Mouse (Mus musculus) forebrain, postnatal 0 days (tissue): ENCODE results near the gene Emx2. TPM values are rescaled to one million over a fixed set of nuclear protein-coding genes. Genes with fewer than 3 reads are reported as not detected.

Source experiments
- ATAC-seq: fragments of 200-750 bp; cut with Nextera tagmentation; 2 replicates; pipeline ENCODE4 v1.8.0; 2017; ENCODE audit warnings: mild to moderate bottlenecking, moderate library complexity
- DNase-seq: peaks from one replicate; pipeline ENCODE4 v3.0.0-alpha.2; 2015
- H3K27ac ChIP-seq: fragments of 300-500 bp; sonication (generic); 2 replicates; pipeline ENCODE4 v1.5.1; 2014; ENCODE audit warnings: low read depth, mild to moderate bottlenecking, antibody characterized with exemption, low read length, moderate library complexity, mixed read lengths
- H3K27me3 ChIP-seq: fragments of 300-500 bp; sonication (generic); 2 replicates; pipeline ENCODE4 v1.6.1; 2014; ENCODE audit warnings: mild to moderate bottlenecking, low read length, mixed read lengths; ENCODE audit not compliant: insufficient read depth
- H3K36me3 ChIP-seq: fragments of 300-500 bp; sonication (generic); 2 replicates; pipeline ENCODE4 v1.6.1; 2014; ENCODE audit warnings: mild to moderate bottlenecking, moderate library complexity; ENCODE audit not compliant: insufficient read depth
- H3K4me1 ChIP-seq: fragments of 300-500 bp; sonication (generic); 2 replicates; pipeline ENCODE4 v1.6.1; 2014; ENCODE audit warnings: antibody characterized with exemption; ENCODE audit not compliant: insufficient read depth
- H3K4me2 ChIP-seq: fragments of 300-500 bp; sonication (generic); 2 replicates; pipeline ENCODE4 v1.6.1; 2014; ENCODE audit warnings: low read depth, mild to moderate bottlenecking, moderate library complexity
- H3K4me3 ChIP-seq: fragments of 300-500 bp; sonication (generic); 2 replicates; pipeline ENCODE4 v1.5.1; 2014; ENCODE audit warnings: low read depth, low read length, mixed read lengths
- H3K9ac ChIP-seq: fragments of 300-500 bp; sonication (generic); 2 replicates; pipeline ENCODE4 v1.6.1; 2014; ENCODE audit warnings: mild to moderate bottlenecking
- H3K9me3 ChIP-seq: fragments of 300-500 bp; sonication (generic); 2 replicates; pipeline ENCODE4 v1.6.1; 2016; ENCODE audit warnings: low read length
- CTCF ChIP-seq: sonication (generic); IDR thresholded peaks from 2 replicates; pipeline ENCODE4 v1.5.1; 2016; ENCODE audit warnings: antibody characterized with exemption, control low read depth, low read depth
- WGBS: fragments of 180-500 bp; shearing (Covaris S2); extraction: QIAGEN DNeasy Blood & Tissue Kit; methylation state at CpG from one replicate; pipeline ENCODE4 v1.1.7; 2014; 5-methylcytosine and 5-hydroxymethylcytosine counted together
- polyA plus RNA-seq: library from polyadenylated mRNA; unstranded; fragments of >200 nt; fragmentation: Nextera tagmentation; extraction: Ambion mirVana; gene quantifications from 2 replicates; pipeline ENCODE4 v1.2.1, GENCODE M21; 2015
- total RNA-seq: library from RNA; depleted of rRNA; stranded (reverse); fragments of >200 nt; gene quantifications from 2 replicates; pipeline ENCODE4 v1.2.3, GENCODE M21; 2014

The Emx2 gene
- total and polyA plus RNA-seq, 2 experiments from 2014 or later: 6.0 to 11.2 TPM

- Histone ChIP-seq H3K4me1 (no peaks in the 10 kb centered on the region), H3K9ac (peak overlapping the region; percentile 63), H3K36me3 (no peaks in the 10 kb centered on the region), H3K27ac (no peak overlapping the region), H3K4me2 (peak overlapping the region; percentile 66), H3K27me3 (peaks cover 24% of the 10 kb centered on the region), H3K9me3 (no peaks in the 10 kb centered on the region), H3K4me3 (peak overlapping the region; percentile 54)
- ATAC-seq (no peak), DNase-seq (peak; percentile 57)
- TF ChIP-seq CTCF: no peak
- WGBS: 6% methylated on average over 36 of the region's 36 CpGs
Measured at GRCm38 (mm10) chr19:59461481-59462421, 3.6 kb downstream of the Emx2 start.

- Histone ChIP-seq H3K4me2 (peak overlapping the region; percentile 66), H3K36me3 (no peaks in the 10 kb centered on the region), H3K27ac (peak overlapping the region; percentile 15; the same call in 1 of the 2 replicates), H3K4me3 (peak overlapping the region; percentile 54), H3K9me3 (no peaks in the 10 kb centered on the region), H3K9ac (no peak overlapping the region), H3K4me1 (0 out of 2 replicates have a peak, but pooled peaks cover 7% of the 10 kb centered on the region), H3K27me3 (peaks cover 24% of the 10 kb centered on the region)
- TF ChIP-seq CTCF: no peak
- DNase-seq (peak; percentile 55), ATAC-seq (no peak)
- 11% methylated on average over 19 of the region's 19 CpGs for WGBS
Measured at GRCm38 (mm10) chr19:59462459-59463292, 4.5 kb downstream of the Emx2 start.

- peak overlapping the region; percentile 66 for H3K4me2 ChIP-seq
- H3K9me3 ChIP-seq: no peaks in the 10 kb centered on the region
- ATAC-seq (no peak), DNase-seq (peak; percentile 32)
- H3K27ac ChIP-seq: no peak overlapping the region
- H3K36me3 ChIP-seq: no peaks in the 10 kb centered on the region
- peaks cover 33% of the 10 kb centered on the region for H3K27me3 ChIP-seq
- 0 out of 2 replicates have a peak overlapping the region, but pooled peaks have one; percentile 28 for H3K9ac ChIP-seq
- WGBS: 12% methylated on average over 19 of the region's 19 CpGs
- H3K4me1 ChIP-seq: peaks cover 9% of the 10 kb centered on the region; the same call in 1 of the 2 replicates
- peak overlapping the region; percentile 7; the same call in 1 of the 2 replicates for H3K4me3 ChIP-seq
- TF ChIP-seq CTCF: no peak
Measured at GRCm38 (mm10) chr19:59463842-59464443, 5.8 kb downstream of the Emx2 start.

- TF ChIP-seq CTCF: no peak
- Histone ChIP-seq H3K9ac (no peak overlapping the region), H3K9me3 (no peaks in the 10 kb centered on the region), H3K36me3 (no peaks in the 10 kb centered on the region), H3K27me3 (peaks cover 47% of the 10 kb centered on the region), H3K27ac (0 out of 2 replicates have a peak overlapping the region, but pooled peaks have one; percentile 16), H3K4me2 (no peak overlapping the region), H3K4me1 (peaks cover 15% of the 10 kb centered on the region; the same call in 1 of the 2 replicates), H3K4me3 (no peak overlapping the region)
- no peak for DNase-seq
- ATAC-seq: no peak
- 25% methylated on average over 2 of the region's 2 CpGs for WGBS
Measured at GRCm38 (mm10) chr19:59465281-59465680, 7.1 kb downstream of the Emx2 start.

- Histone ChIP-seq H3K36me3 (no peaks in the 10 kb centered on the region), H3K4me1 (peaks cover 15% of the 10 kb centered on the region; the same call in 1 of the 2 replicates), H3K4me2 (peak overlapping the region; percentile 21), H3K9me3 (no peaks in the 10 kb centered on the region), H3K4me3 (no peak overlapping the region), H3K27ac (0 out of 2 replicates have a peak overlapping the region, but pooled peaks have one; percentile 16), H3K27me3 (peaks cover 50% of the 10 kb centered on the region), H3K9ac (no peak overlapping the region)
- no peak for TF ChIP-seq CTCF
- DNase-seq: peak; percentile 33
- 15% methylated on average over 10 of the region's 10 CpGs for WGBS
- ATAC-seq: no peak
Measured at GRCm38 (mm10) chr19:59465751-59466410, 7.7 kb downstream of the Emx2 start.

GRCm38 (mm10) chr19:59466417-59466937 lies 8.3 kb downstream of the Emx2 start:
- Histone ChIP-seq H3K4me1 (peaks cover 15% of the 10 kb centered on the region; the same call in 1 of the 2 replicates), H3K27ac (0 out of 2 replicates have a peak overlapping the region, but pooled peaks have one; percentile 6), H3K9me3 (no peaks in the 10 kb centered on the region), H3K9ac (no peak overlapping the region), H3K4me3 (no peak overlapping the region), H3K27me3 (peaks cover 55% of the 10 kb centered on the region), H3K4me2 (peak overlapping the region; percentile 43), H3K36me3 (no peaks in the 10 kb centered on the region)
- peak; percentile 29 for DNase-seq
- TF ChIP-seq CTCF: no peak
- 9% methylated on average over 6 of the region's 6 CpGs for WGBS
- ATAC-seq: no peak
